Mouse (Mus musculus): Measurements from ENCODE around the gene Prrg2. TPM values are rescaled to one million over a fixed set of nuclear protein-coding genes. Genes with fewer than 3 reads are reported as not detected.

Prrg2 gene
- polyA plus RNA-seq, 1 experiment from 2014 or later: 14.5 TPM

Small RNAs within 50 kb of the gene (microRNA-seq; reads per million reads assigned to microRNA genes)
- gene Mir7054: not detected

Other genes starting within 250 kb of the Prrg2 start
- gene Nup62, start 246.6 kb downstream of the Prrg2 start, polyA plus RNA-seq (2014; fragmentation: Nextera tagmentation; extraction: Ambion mirVana): 41.5 and 41.7 TPM in 2 replicates
- 0.77 and 0.91 TPM in 2 replicates for gene Il4i1, start 246.3 kb downstream of the Prrg2 start, polyA plus RNA-seq (2014; fragmentation: Nextera tagmentation; extraction: Ambion mirVana)
- gene Atf5, start 246.0 kb downstream of the Prrg2 start, polyA plus RNA-seq (2014; fragmentation: Nextera tagmentation; extraction: Ambion mirVana): 1.8 and 1.9 TPM in 2 replicates
- gene Akt1s1, start 213.7 kb downstream of the Prrg2 start, polyA plus RNA-seq (2014; fragmentation: Nextera tagmentation; extraction: Ambion mirVana): 33.4 and 61.6 TPM in 2 replicates
- gene Tbc1d17, start 213.6 kb downstream of the Prrg2 start, polyA plus RNA-seq (2014; fragmentation: Nextera tagmentation; extraction: Ambion mirVana): 44.5 and 53.5 TPM in 2 replicates
- 19.4 and 22.7 TPM in 2 replicates for gene Pnkp, start 205.5 kb downstream of the Prrg2 start, polyA plus RNA-seq (2014; fragmentation: Nextera tagmentation; extraction: Ambion mirVana)
- 279 and 310 TPM in 2 replicates for gene Ptov1, start 192.9 kb downstream of the Prrg2 start, polyA plus RNA-seq (2014; fragmentation: Nextera tagmentation; extraction: Ambion mirVana)
- gene Med25, start 170.0 kb downstream of the Prrg2 start, polyA plus RNA-seq (2014; fragmentation: Nextera tagmentation; extraction: Ambion mirVana): 52.6 and 59.5 TPM in 2 replicates
- gene Fuz, start 166.6 kb downstream of the Prrg2 start, polyA plus RNA-seq (2014; fragmentation: Nextera tagmentation; extraction: Ambion mirVana): 11.9 and 14.5 TPM in 2 replicates
- gene Ap2a1, start 133.2 kb downstream of the Prrg2 start, polyA plus RNA-seq (2014; fragmentation: Nextera tagmentation; extraction: Ambion mirVana): 54.0 and 58.8 TPM in 2 replicates
- gene Tsks, start 119.5 kb downstream of the Prrg2 start, polyA plus RNA-seq (2014; fragmentation: Nextera tagmentation; extraction: Ambion mirVana): not detected in 2 replicates
- gene Cpt1c, start 87.8 kb downstream of the Prrg2 start, polyA plus RNA-seq (2014; fragmentation: Nextera tagmentation; extraction: Ambion mirVana): 8.0 and 11.1 TPM in 2 replicates
- gene Prmt1, start 76.1 kb downstream of the Prrg2 start, polyA plus RNA-seq (2014; fragmentation: Nextera tagmentation; extraction: Ambion mirVana): 134 and 145 TPM in 2 replicates
- gene Irf3, start 65.0 kb downstream of the Prrg2 start, polyA plus RNA-seq (2014; fragmentation: Nextera tagmentation; extraction: Ambion mirVana): 57.6 and 60.9 TPM in 2 replicates
- gene Bcl2l12, start 64.0 kb downstream of the Prrg2 start, polyA plus RNA-seq (2014; fragmentation: Nextera tagmentation; extraction: Ambion mirVana): 34.7 and 35.4 TPM in 2 replicates
- 36.2 and 36.8 TPM in 2 replicates for gene Scaf1, start 46.3 kb downstream of the Prrg2 start, polyA plus RNA-seq (2014; fragmentation: Nextera tagmentation; extraction: Ambion mirVana)
- 98.6 and 108 TPM in 2 replicates for gene Rras, start 44.7 kb downstream of the Prrg2 start, polyA plus RNA-seq (2014; fragmentation: Nextera tagmentation; extraction: Ambion mirVana)
- gene Prr12, start 9.8 kb downstream of the Prrg2 start, polyA plus RNA-seq (2014; fragmentation: Nextera tagmentation; extraction: Ambion mirVana): 6.7 and 8.7 TPM in 2 replicates
- gene Nosip, start 248 bp downstream of the Prrg2 start, polyA plus RNA-seq (2014; fragmentation: Nextera tagmentation; extraction: Ambion mirVana): 48.5 and 53.8 TPM in 2 replicates
- gene Rcn3, start 29.5 kb upstream of the Prrg2 start, polyA plus RNA-seq (2014; fragmentation: Nextera tagmentation; extraction: Ambion mirVana): 218 and 262 TPM in 2 replicates
- gene Fcgrt, start 41.2 kb upstream of the Prrg2 start, polyA plus RNA-seq (2014; fragmentation: Nextera tagmentation; extraction: Ambion mirVana): 50.5 and 53.8 TPM in 2 replicates
- gene Rps11, start 61.8 kb upstream of the Prrg2 start, polyA plus RNA-seq (2014; fragmentation: Nextera tagmentation; extraction: Ambion mirVana): 1,053 and 1,103 TPM in 2 replicates
- gene Rpl13a, start 66.1 kb upstream of the Prrg2 start, polyA plus RNA-seq (2014; fragmentation: Nextera tagmentation; extraction: Ambion mirVana): 878 and 918 TPM in 2 replicates
- gene Gm45713, start 73.6 kb upstream of the Prrg2 start, polyA plus RNA-seq (2014; fragmentation: Nextera tagmentation; extraction: Ambion mirVana): 0.34 and 0.58 TPM in 2 replicates
- gene Flt3l, start 73.8 kb upstream of the Prrg2 start, polyA plus RNA-seq (2014; fragmentation: Nextera tagmentation; extraction: Ambion mirVana): 1.3 and 1.4 TPM in 2 replicates
- 86.3 and 94.5 TPM in 2 replicates for gene Pih1d1, start 91.6 kb upstream of the Prrg2 start, polyA plus RNA-seq (2014; fragmentation: Nextera tagmentation; extraction: Ambion mirVana)
- 27.8 and 31.2 TPM in 2 replicates for gene Aldh16a1, start 91.9 kb upstream of the Prrg2 start, polyA plus RNA-seq (2014; fragmentation: Nextera tagmentation; extraction: Ambion mirVana)
- 5.3 and 7.8 TPM in 2 replicates for gene Slc17a7, start 101.3 kb upstream of the Prrg2 start, polyA plus RNA-seq (2014; fragmentation: Nextera tagmentation; extraction: Ambion mirVana)
- not detected in 2 replicates for gene Gfy, start 116.9 kb upstream of the Prrg2 start, polyA plus RNA-seq (2014; fragmentation: Nextera tagmentation; extraction: Ambion mirVana)
- gene Pth2, start 118.3 kb upstream of the Prrg2 start, polyA plus RNA-seq (2014; fragmentation: Nextera tagmentation; extraction: Ambion mirVana): 0.61 TPM in 1 of 2 replicates, not detected in the other
- gene Ccdc155, start 142.2 kb upstream of the Prrg2 start, polyA plus RNA-seq (2014; fragmentation: Nextera tagmentation; extraction: Ambion mirVana): 0.32 and 0.54 TPM in 2 replicates
- gene Dkkl1, start 149.5 kb upstream of the Prrg2 start, polyA plus RNA-seq (2014; fragmentation: Nextera tagmentation; extraction: Ambion mirVana): 0.65 and 1.7 TPM in 2 replicates
- 106 and 111 TPM in 2 replicates for gene Tead2, start 153.1 kb upstream of the Prrg2 start, polyA plus RNA-seq (2014; fragmentation: Nextera tagmentation; extraction: Ambion mirVana)
- 1.7 and 1.9 TPM in 2 replicates for gene Cd37, start 176.4 kb upstream of the Prrg2 start, polyA plus RNA-seq (2014; fragmentation: Nextera tagmentation; extraction: Ambion mirVana)
- 0.38 TPM in 1 of 2 replicates, not detected in the other for gene Slc6a16, start 178.4 kb upstream of the Prrg2 start, polyA plus RNA-seq (2014; fragmentation: Nextera tagmentation; extraction: Ambion mirVana)
- not detected in 2 replicates for gene Slc6a21, start 214.8 kb upstream of the Prrg2 start, polyA plus RNA-seq (2014; fragmentation: Nextera tagmentation; extraction: Ambion mirVana)